Mouse (Mus musculus) neural tube, embryonic 11.5 days (tissue): ENCODE data around the gene Ccdc153. TPM values are rescaled to one million over a fixed set of nuclear protein-coding genes. Genes with fewer than 3 reads are reported as not detected.
A peak's percentile ranks its signal among the peaks of the same experiment; 100 is the strongest.

Source experiments
- ATAC-seq: fragments of 200-750 bp; cut with Nextera tagmentation; 2 replicates; pipeline ENCODE4 v1.8.0; 2017; ENCODE audit warnings: moderate number of reproducible peaks, mild to moderate bottlenecking, moderate TSS enrichment, moderate library complexity; ENCODE audit not compliant: insufficient read depth, low FRiP score, low TSS enrichment
- DNase-seq: peaks from one replicate; pipeline ENCODE4 v3.0.0-alpha.2; 2015; ENCODE audit warnings: low spot score
- H3K27ac ChIP-seq: fragments of 300-500 bp; sonication (generic); 2 replicates; pipeline ENCODE4 v1.5.1; 2014; ENCODE audit warnings: low read depth, mild to moderate bottlenecking, low read length
- H3K27me3 ChIP-seq: fragments of 300-500 bp; sonication (generic); 2 replicates; pipeline ENCODE4 v1.6.1; 2014; ENCODE audit warnings: mild to moderate bottlenecking, low read length, mixed read lengths; ENCODE audit not compliant: control insufficient read depth, insufficient read depth
- H3K36me3 ChIP-seq: fragments of 300-500 bp; sonication (generic); 2 replicates; pipeline ENCODE4 v1.6.1; 2014; ENCODE audit warnings: mild to moderate bottlenecking, low read length, moderate library complexity, mixed read lengths; ENCODE audit not compliant: control insufficient read depth, insufficient read depth
- H3K4me1 ChIP-seq: fragments of 300-500 bp; sonication (generic); 2 replicates; pipeline ENCODE4 v1.6.1; 2014; ENCODE audit warnings: low read length, mixed read lengths; ENCODE audit not compliant: control insufficient read depth, insufficient read depth
- H3K4me2 ChIP-seq: fragments of 300-500 bp; sonication (generic); 2 replicates; pipeline ENCODE4 v1.6.1; 2014; ENCODE audit warnings: low read depth, mild to moderate bottlenecking, moderate library complexity
- H3K4me3 ChIP-seq: fragments of 300-500 bp; sonication (generic); 2 replicates; pipeline ENCODE4 v1.5.1; 2014; ENCODE audit warnings: low read depth, low read length
- H3K9ac ChIP-seq: fragments of 300-500 bp; sonication (generic); 2 replicates; pipeline ENCODE4 v1.6.1; 2014; ENCODE audit warnings: mild to moderate bottlenecking, low read length
- H3K9me3 ChIP-seq: fragments of 300-500 bp; sonication (generic); 2 replicates; pipeline ENCODE4 v1.6.1; 2016; ENCODE audit warnings: low read length; ENCODE audit not compliant: control insufficient read depth
- WGBS: fragments of 180-500 bp; shearing (Covaris S2); extraction: QIAGEN DNeasy Blood & Tissue Kit; methylation state at CpG from one replicate; pipeline ENCODE4 v1.1.7; 2014; 5-methylcytosine and 5-hydroxymethylcytosine counted together
- polyA plus RNA-seq: library from polyadenylated mRNA; unstranded; fragments of >200 nt; fragmentation: Nextera tagmentation; extraction: Ambion mirVana; gene quantifications from 2 replicates; pipeline ENCODE4 v1.2.1, GENCODE M21; 2014

The Ccdc153 gene
- polyA plus RNA-seq, 1 experiment from 2014 or later, result not detected

DNA sequence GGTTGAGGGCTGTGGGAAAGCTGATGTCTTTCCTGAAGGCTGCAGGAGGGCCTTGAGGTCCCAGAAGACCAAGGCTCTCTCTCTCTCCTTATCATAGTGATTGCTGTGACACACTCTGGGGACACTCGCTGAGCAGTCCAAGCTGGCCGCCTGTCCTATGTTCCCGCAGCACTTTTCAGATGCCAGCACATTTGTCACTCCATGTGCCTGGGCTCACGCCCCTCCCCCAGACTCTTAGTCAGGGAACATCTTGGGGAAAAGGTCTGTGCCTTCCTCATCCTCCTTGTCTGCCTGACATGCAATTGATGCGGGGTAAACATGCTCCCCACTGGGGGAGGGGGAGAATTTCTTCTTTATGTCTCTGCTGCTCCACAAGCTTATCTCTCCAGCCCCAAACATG lies 42.7 kb downstream of the Ccdc153 start:
- 66% methylated on average over 5 of the region's 5 CpGs for WGBS
- no peak overlapping the region for H3K9ac ChIP-seq
- no peak overlapping the region for H3K4me2 ChIP-seq
- H3K9me3 ChIP-seq, result no peaks in the 10 kb centered on the region
- H3K4me1 ChIP-seq, result peaks cover 6% of the 10 kb centered on the region
- H3K27me3 ChIP-seq, result peaks cover 12% of the 10 kb centered on the region; the same call in 1 of the 2 replicates
- DNase-seq (no peak), ATAC-seq (no peak)
- no peak overlapping the region for H3K27ac ChIP-seq
- no peaks in the 10 kb centered on the region for H3K36me3 ChIP-seq
- no peak overlapping the region for H3K4me3 ChIP-seq

- Histone ChIP-seq H3K4me2 (peak overlapping the region; percentile 97; the same call in 1 of the 2 replicates), H3K9me3 (no peaks in the 10 kb centered on the region), H3K4me1 (peaks cover 10% of the 10 kb centered on the region), H3K27ac (no peak overlapping the region), H3K36me3 (peaks cover 3% of the 10 kb centered on the region), H3K27me3 (peaks cover 12% of the 10 kb centered on the region; the same call in 1 of the 2 replicates), H3K9ac (no peak overlapping the region), H3K4me3 (peak overlapping the region; percentile 74; the same call in 1 of the 2 replicates)
- 17% methylated on average over 6 of the region's 6 CpGs for WGBS
- no peak for DNase-seq
- no peak for ATAC-seq
These were observed 45.9 kb downstream of the Ccdc153 start for GRCm38 (mm10) chr9:44286256-44286850.

DNA sequence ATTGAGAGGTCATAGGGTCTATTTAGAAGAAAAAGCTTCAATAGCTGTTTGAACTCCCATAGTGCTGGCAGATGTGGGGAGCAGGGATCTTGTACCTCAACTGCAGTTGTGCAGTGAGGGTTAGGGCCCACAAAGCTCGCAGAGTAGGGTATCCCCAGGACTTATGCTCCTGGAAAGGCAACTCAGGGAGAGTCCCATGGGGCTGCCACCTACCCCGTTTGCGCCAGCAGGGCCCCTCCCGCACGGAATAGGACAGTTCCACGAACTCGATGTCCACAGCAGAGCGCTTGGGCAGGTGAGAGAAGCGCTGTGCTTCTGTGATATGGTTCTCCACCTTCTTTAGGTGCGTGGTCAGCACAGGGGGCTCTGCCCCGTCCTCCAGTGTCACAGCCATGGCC lies 46.5 kb downstream of the Ccdc153 start:
- H3K9ac ChIP-seq, result peak overlapping the region; percentile 81
- H3K4me1 ChIP-seq, result peaks cover 10% of the 10 kb centered on the region
- 0 out of 2 replicates have a peak, but pooled peaks have one; percentile 18 for ATAC-seq
- peaks cover 12% of the 10 kb centered on the region; the same call in 1 of the 2 replicates for H3K27me3 ChIP-seq
- peak overlapping the region; percentile 97 for H3K4me2 ChIP-seq
- DNase-seq, result no peak
- peak overlapping the region; percentile 74 for H3K4me3 ChIP-seq
- no peak overlapping the region for H3K27ac ChIP-seq
- H3K36me3 ChIP-seq, result peaks cover 3% of the 10 kb centered on the region
- 2% methylated on average over 11 of the region's 11 CpGs for WGBS
- no peaks in the 10 kb centered on the region for H3K9me3 ChIP-seq

DNA sequence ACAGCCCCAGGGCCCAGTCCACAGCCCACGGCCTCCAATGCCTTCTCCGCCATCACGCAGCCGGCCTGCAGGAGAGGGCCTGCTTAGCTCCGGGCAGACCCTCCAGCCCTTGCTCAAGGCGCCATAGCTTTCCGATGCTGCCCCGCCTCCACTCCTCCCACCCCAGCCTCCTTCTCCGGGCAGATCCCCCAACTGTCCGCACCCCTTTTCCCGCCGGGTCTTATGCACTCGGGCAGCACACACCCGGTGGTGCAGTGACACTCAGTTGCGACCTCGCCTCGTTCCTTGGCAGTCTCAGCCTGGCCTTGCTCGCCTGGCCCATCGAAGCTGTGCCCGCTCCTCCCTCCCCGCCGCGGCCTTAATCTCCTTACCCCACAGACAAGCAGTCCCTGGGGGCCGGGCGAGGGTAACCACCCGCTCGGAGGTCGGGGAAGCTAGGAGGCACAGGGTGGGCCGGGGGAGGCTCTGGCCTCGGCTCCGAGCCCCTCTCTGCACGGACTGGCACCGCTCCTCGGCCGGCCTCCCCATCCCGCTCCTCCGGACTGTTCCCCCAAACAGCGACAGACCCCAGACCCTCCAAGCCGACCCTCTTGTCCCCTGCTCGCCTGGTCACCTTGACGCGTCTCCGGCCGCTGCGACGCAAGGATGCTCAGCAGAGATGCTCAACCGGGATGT lies 47.1 kb downstream of the Ccdc153 start:
- peaks cover 12% of the 10 kb centered on the region; the same call in 1 of the 2 replicates for H3K27me3 ChIP-seq
- H3K4me1 ChIP-seq, result peaks cover 10% of the 10 kb centered on the region
- no peaks in the 10 kb centered on the region for H3K9me3 ChIP-seq
- under 1% methylated on average over 45 of the region's 47 CpGs for WGBS
- peak overlapping the region; percentile 97 for H3K4me2 ChIP-seq
- peak overlapping the region; percentile 81 for H3K9ac ChIP-seq
- DNase-seq (peak; percentile 62), ATAC-seq (peak; percentile 45)
- peak overlapping the region; percentile 74 for H3K4me3 ChIP-seq
- peak overlapping the region; percentile 53 for H3K27ac ChIP-seq
- peaks cover 3% of the 10 kb centered on the region for H3K36me3 ChIP-seq

DNA sequence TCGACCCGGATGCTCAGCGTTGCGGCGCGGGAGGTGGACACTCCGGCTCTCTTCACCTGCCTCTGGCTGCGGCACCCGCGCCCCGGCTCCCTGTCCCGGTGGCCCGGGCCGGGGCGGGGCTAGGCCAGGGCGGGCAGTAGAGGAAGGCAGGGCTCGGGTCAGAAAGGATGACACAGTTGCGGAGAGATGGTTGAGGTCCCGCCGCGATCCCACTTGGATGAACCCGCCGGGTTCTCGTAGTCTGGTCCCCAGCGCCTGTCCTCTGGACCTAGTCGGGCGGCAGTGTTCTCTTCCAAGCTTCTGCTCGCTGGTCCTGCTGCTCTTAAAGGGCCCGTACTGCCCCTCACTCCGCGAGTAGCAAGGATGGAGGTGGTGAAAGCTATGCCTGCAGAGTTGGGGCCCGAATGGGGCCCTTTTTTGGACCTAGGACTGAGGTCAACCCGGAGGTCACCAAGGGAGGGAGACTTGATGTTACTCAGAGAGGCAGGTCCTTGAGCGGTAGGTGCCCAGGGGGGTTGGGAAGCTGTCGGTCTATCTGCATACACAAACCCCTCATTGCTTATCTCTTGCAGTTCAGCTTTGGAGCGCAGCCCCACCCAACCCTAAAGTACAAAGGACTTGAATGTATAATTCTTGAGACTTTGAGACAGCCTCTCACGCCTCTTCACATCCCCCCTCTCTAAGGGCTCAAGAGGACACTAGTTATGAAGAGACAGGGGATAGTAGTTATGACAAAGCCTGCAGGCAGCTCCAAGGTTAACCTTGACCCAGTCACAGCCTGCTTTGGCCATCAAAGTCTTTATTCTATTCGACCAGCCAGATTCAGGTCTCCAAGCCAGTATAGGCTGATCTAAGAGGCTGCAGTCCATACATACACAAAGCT lies 47.8 kb downstream of the Ccdc153 start, which contains the start of gene Abcg4:
Gene Abcg4 (minus strand): TSS at position 540 of the 883 bp plus-strand sequence.
- peaks cover 10% of the 10 kb centered on the region for H3K4me1 ChIP-seq
- DNase-seq (no peak), ATAC-seq (peak; percentile 60)
- H3K36me3 ChIP-seq, result peaks cover 6% of the 10 kb centered on the region
- H3K27ac ChIP-seq, result peak within 1 kb of the TSS; percentile 53
- peak within 1 kb of the TSS; percentile 81 for H3K9ac ChIP-seq
- peak within 1 kb of the TSS; percentile 97 for H3K4me2 ChIP-seq
- peak within 1 kb of the TSS; percentile 74 for H3K4me3 ChIP-seq
- H3K9me3 ChIP-seq, result no peaks in the 10 kb centered on the region
- peaks cover 12% of the 10 kb centered on the region; the same call in 1 of the 2 replicates for H3K27me3 ChIP-seq
- 2% methylated on average over 38 of the region's 38 CpGs for WGBS

DNA sequence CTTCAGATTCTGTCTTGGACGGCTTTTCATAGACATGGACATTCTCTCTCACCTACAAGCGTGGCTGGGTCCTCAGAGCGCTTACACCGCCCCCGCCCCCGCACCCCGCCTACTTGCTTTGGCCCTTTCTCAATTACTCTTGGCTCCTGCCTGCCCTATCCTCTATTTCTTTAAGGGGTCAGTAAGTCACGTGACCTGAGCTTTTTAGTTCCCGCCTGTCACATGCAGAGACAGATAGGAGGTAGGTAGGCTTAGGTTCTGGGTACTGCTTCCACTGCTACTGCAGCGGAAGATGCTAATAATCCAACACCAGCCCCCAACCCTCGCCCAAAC lies 48.4 kb downstream of the Ccdc153 start:
- Histone ChIP-seq H3K4me1 (peaks cover 10% of the 10 kb centered on the region), H3K36me3 (peaks cover 6% of the 10 kb centered on the region), H3K4me3 (no peak overlapping the region), H3K9me3 (no peaks in the 10 kb centered on the region), H3K9ac (no peak overlapping the region), H3K4me2 (peak overlapping the region; percentile 97; the same call in 1 of the 2 replicates), H3K27ac (no peak overlapping the region), H3K27me3 (peaks cover 12% of the 10 kb centered on the region; the same call in 1 of the 2 replicates)
- peak; percentile 19 for DNase-seq
- no peak for ATAC-seq
- 7% methylated on average over 11 of the region's 11 CpGs for WGBS

GRCm38 (mm10) chr9:44292490-44292889 lies 52.0 kb downstream of the Ccdc153 start:
- Histone ChIP-seq H3K4me3 (no peak overlapping the region), H3K9me3 (no peaks in the 10 kb centered on the region), H3K9ac (no peak overlapping the region), H3K4me2 (no peak overlapping the region), H3K4me1 (peaks cover 5% of the 10 kb centered on the region; the same call in 1 of the 2 replicates), H3K27me3 (0 out of 2 replicates have a peak, but pooled peaks cover 3% of the 10 kb centered on the region), H3K36me3 (peaks cover 14% of the 10 kb centered on the region), H3K27ac (no peak overlapping the region)
- ATAC-seq (no peak), DNase-seq (peak; percentile 50)
- WGBS, result 72% methylated on average over 3 of the region's 3 CpGs
